Mouse (Mus musculus) CH12.LX (cell line): ENCODE results near the gene Pml. TPM values are rescaled to one million over a fixed set of nuclear protein-coding genes. Genes with fewer than 3 reads are reported as not detected.

ENCODE experiments used
- DNase-seq: peaks from one replicate; pipeline ENCODE4 v3.0.0-alpha.2; 2013; ENCODE audit errors: extremely low read depth
- H3K27ac ChIP-seq: 2 replicates; pipeline ENCODE4 v1.5.1; 2012; ENCODE audit warnings: low read depth, mild to moderate bottlenecking, control low read depth, moderate library complexity; ENCODE audit not compliant: insufficient read depth
- H3K27me3 ChIP-seq: replicated peaks from 2 replicates; pipeline ENCODE3; 2012; ENCODE audit warnings: inconsistent platforms
- H3K36me3 ChIP-seq, 2 experiments: replicated peaks in 1 of 2; 2 replicates each; pipeline versions ENCODE3 to v1.6.1; 2012; ENCODE audit warnings: inconsistent platforms in 1 of 2, low read length in 1 of 2, mild to moderate bottlenecking in 1 of 2, mixed read lengths in 1 of 2, moderate library complexity in 1 of 2; ENCODE audit not compliant: control insufficient read depth in 1 of 2, insufficient read depth in 1 of 2
- H3K4me1 ChIP-seq, 2 experiments: 2 replicates each; pipeline ENCODE4 v1.6.1; 2012; ENCODE audit warnings: inconsistent platforms in 1 of 2, moderate library complexity in 1 of 2; ENCODE audit not compliant: insufficient read depth in 2 of 2, control insufficient read depth in 1 of 2
- H3K4me2 ChIP-seq: 2 replicates; pipeline ENCODE4 v1.6.1; 2012; ENCODE audit warnings: low read depth, mild to moderate bottlenecking, control low read depth; ENCODE audit not compliant: poor library complexity, insufficient read depth, severe bottlenecking
- H3K4me3 ChIP-seq, 3 experiments: fragments of 150-350 bp in 1 of 3; sonication (generic) in 1 of 3; replicated peaks in 1 of 3; 2 replicates each; pipeline versions ENCODE3 to v1.5.1; 2011 to 2012; ENCODE audit warnings: low read depth in 2 of 3, low read length in 2 of 3, mild to moderate bottlenecking in 2 of 3, moderate library complexity in 2 of 3, control low read depth in 1 of 3, improper control_type of control experiment in 1 of 3, inconsistent platforms in 1 of 3, mixed read lengths in 1 of 3; ENCODE audit not compliant: poor library complexity in 1 of 3
- H3K79me2 ChIP-seq: replicated peaks from 2 replicates; pipeline ENCODE4 v1.6.1; 2012; ENCODE audit warnings: mild to moderate bottlenecking, moderate library complexity; ENCODE audit not compliant: control insufficient read depth, poor library complexity, insufficient read depth, severe bottlenecking; ENCODE audit errors: extremely low read depth
- H3K9ac ChIP-seq: 2 replicates; pipeline ENCODE4 v1.6.1; 2012; ENCODE audit warnings: low read depth, mild to moderate bottlenecking, control low read depth, moderate library complexity; ENCODE audit not compliant: insufficient read depth
- H3K9me3 ChIP-seq: replicated peaks from 2 replicates; pipeline ENCODE3; 2012; ENCODE audit warnings: low read length, inconsistent platforms, mixed read lengths
- BHLHE40 ChIP-seq: IDR thresholded peaks from 2 replicates; pipeline ENCODE4 v1.6.1; 2011; ENCODE audit warnings: mild to moderate bottlenecking, low read depth, low read length, improper control_type of control experiment
- CTCF ChIP-seq, 2 experiments: IDR thresholded peaks in 1 of 2; conservative IDR thresholded peaks in 1 of 2; 2 replicates each; pipeline ENCODE4 v1.5.1; 2011 to 2012; ENCODE audit warnings: low read depth in 2 of 2, low read length in 2 of 2, improper control_type of control experiment in 1 of 2, inconsistent platforms in 1 of 2, mild to moderate bottlenecking in 1 of 2, moderate library complexity in 1 of 2
- E2F4 ChIP-seq: IDR thresholded peaks from 2 replicates; pipeline ENCODE4 v1.6.1; 2011; ENCODE audit warnings: low read depth, low read length, improper control_type of control experiment; ENCODE audit not compliant: insufficient replicate concordance
- ELF1 ChIP-seq: IDR thresholded peaks from 2 replicates; pipeline ENCODE4 v1.6.1; 2014; ENCODE audit warnings: low read depth, mild to moderate bottlenecking, inconsistent platforms, low read length, improper control_type of control experiment
- KAT2A ChIP-seq: IDR thresholded peaks from 2 replicates; pipeline ENCODE4 v1.6.1; 2012; ENCODE audit warnings: low read length, improper control_type of control experiment, inconsistent platforms; ENCODE audit not compliant: insufficient replicate concordance
- MEF2A ChIP-seq: IDR thresholded peaks from 2 replicates; pipeline ENCODE4 v1.6.1; 2014; ENCODE audit warnings: low read depth, mild to moderate bottlenecking, inconsistent platforms, low read length, improper control_type of control experiment, borderline replicate concordance
- NELFE ChIP-seq: IDR thresholded peaks from 2 replicates; pipeline ENCODE4 v1.6.1; 2011; ENCODE audit warnings: low read depth, low read length, improper control_type of control experiment
- RAD21 ChIP-seq: IDR thresholded peaks from 2 replicates; pipeline ENCODE4 v1.6.1; 2011; ENCODE audit warnings: low read depth, mild to moderate bottlenecking, low read length, improper control_type of control experiment, moderate library complexity
- SMC3 ChIP-seq: IDR thresholded peaks from 2 replicates; pipeline ENCODE4 v1.6.1; 2011; ENCODE audit warnings: low read depth, low read length, improper control_type of control experiment
- TBP ChIP-seq: conservative IDR thresholded peaks from 2 replicates; pipeline ENCODE4 v1.6.1; 2011; ENCODE audit warnings: low read depth, low read length, improper control_type of control experiment
- TCF12 ChIP-seq: IDR thresholded peaks from 2 replicates; pipeline ENCODE4 v1.6.1; 2014; ENCODE audit warnings: low read depth, mild to moderate bottlenecking, inconsistent platforms, low read length, improper control_type of control experiment
- USF1 ChIP-seq: IDR thresholded peaks from 2 replicates; pipeline ENCODE4 v1.6.1; 2014; ENCODE audit warnings: low read depth, mild to moderate bottlenecking, inconsistent platforms, low read length, improper control_type of control experiment
- ZC3H11A ChIP-seq: IDR thresholded peaks from 2 replicates; pipeline ENCODE4 v1.6.1; 2012; ENCODE audit warnings: low read depth, mild to moderate bottlenecking, inconsistent platforms, low read length, improper control_type of control experiment
- dilution Hi-C: fragments of 300-500 bp; cut with MboI; formaldehyde crosslinking; loops from 2 replicates; pipeline ENCODE4 v1.14.3; 2020; ENCODE audit warnings: low sequenced_read_pairs; ENCODE audit not compliant: extremely low pct_unique_long_range_greater_than_20kb, extremely low pct_ligation_motif_present
- in situ Hi-C: fragments of 300-500 bp; cut with MboI; formaldehyde crosslinking; loops from 3 replicates; pipeline ENCODE4 v1.14.3; 2019; ENCODE audit warnings: low sequenced_read_pairs, low pct_ligation_motif_present, low pct_unique_long_range_greater_than_20kb, mixed read lengths
- polyA plus RNA-seq: library from polyadenylated mRNA; unstranded; fragments of >175 nt; gene quantifications from 2 replicates; pipeline ENCODE4 v1.2.1, GENCODE M21; 2012; ENCODE audit warnings: low read depth; ENCODE audit not compliant: insufficient read length
- total RNA-seq, 2 experiments: library from RNA; depleted of rRNA; stranded (reverse); fragments of 300-350 nt in 1 of 2; fragments of >200 nt in 1 of 2; gene quantifications; 2 replicates each; pipeline ENCODE4 v1.2.3; 2012 to 2014

The Pml gene
- total and polyA plus RNA-seq, 3 experiments = 8.3 to 56.9 (median 21.2) TPM

DNA sequence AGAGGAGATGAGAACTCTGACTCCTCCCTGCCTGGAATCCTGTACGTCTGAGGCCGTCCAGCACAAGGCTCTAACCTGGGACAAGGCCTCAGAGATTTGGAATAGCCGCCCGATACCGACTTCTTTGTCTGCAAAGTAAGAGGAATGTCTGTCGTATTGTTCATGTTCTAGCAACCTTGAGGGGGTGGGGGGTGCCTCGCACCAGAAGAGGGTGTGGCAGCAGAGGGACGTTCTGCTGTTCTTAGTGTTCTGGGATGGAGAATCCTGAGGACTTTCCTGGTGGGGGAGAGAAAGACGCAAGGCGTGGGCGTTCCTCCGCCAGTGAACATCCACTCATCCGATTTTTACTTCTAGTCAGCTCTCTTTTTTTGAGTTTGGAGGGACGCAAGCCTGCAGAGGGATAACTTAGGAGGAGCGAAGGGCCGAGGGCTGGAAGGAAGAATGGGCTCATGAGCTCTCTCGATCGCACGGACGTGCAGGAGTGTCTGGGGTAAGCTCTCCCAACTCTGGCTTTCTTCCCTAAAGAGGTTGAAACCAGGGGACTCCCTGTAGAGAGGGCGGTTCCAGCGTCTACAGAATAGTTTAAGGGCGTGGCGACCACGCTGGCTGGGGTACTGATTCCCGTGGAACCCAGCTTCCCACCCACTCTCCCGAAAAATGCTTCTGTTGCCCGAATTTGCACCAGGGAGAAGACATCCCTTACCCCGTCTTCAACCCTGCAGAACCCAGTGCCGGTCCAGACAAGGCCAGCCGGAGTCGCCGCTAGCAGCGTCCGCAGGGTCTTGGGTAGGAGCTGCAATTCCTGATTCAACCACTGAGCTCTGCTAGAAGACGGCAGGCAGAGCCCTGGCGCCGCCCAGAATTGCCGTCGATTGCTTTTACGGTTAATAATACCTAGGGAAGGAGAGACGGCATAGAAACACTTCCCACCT is 45.8 kb downstream of the Pml start, which contains the start of the genes Islr and Islr2:
Gene Islr, minus strand, starts transcription at position 791 of the 932 bp plus-strand sequence.
Gene Islr2, minus strand, starts transcription at position 804 of the 932 bp plus-strand sequence.
- in situ Hi-C loops = no loop called here

DNA sequence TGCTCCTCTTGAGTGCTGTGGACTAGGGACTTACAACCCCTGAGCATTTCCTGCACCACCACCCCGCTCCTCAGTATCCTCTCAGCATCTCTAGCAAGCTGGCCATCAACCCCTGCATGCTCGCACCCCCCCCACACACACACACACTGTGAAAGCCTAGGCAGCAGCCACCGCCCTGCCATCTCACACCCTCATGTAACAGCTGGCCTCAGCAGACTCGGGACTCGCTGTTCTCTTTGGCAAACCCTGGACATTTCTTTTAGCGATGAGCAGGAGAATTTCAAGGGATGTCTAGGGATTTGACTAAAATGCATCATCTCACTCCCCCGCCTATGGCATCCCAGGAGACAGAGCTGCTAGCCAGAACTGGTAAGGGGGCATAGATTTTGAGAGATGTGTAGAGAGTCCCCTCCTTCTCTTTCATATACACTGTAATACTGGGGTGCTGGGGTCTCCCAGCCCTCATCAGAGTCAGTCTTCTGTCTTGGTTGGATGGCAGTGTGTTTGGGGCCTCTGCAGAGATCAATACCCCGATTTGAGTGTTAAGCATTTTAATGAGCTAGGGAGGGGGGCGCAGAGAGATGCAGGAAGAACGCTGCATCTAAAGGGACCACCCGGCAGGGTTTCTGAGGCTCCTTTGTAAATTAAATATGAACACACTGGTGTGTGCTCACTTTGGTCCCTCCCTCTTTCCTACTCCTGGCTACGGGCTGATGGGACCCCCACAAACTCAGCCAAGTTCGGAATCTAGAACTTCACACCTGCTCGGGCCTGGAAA is 46.7 kb downstream of the Pml start:
- peaks cover 2 to 4% of the 10 kb centered on the region in 2 experiments; a peak in 3 of 4 replicates for H3K4me1 ChIP-seq
- H3K4me2 ChIP-seq = no peak overlapping the region
- H3K79me2 ChIP-seq = no peaks in the 10 kb centered on the region
- no peak for DNase-seq
- no peak overlapping the region for H3K9ac ChIP-seq
- no peak overlapping the region for H3K4me3 ChIP-seq
- in situ Hi-C loops = no loop called here
- no peak overlapping the region for H3K27ac ChIP-seq
- H3K36me3 ChIP-seq = no peaks in the 10 kb centered on the region
- H3K9me3 ChIP-seq = peaks cover 13% of the 10 kb centered on the region
- H3K27me3 ChIP-seq = peaks cover 25% of the 10 kb centered on the region
- dilution Hi-C loops = no loop called here
- no peak for TF ChIP-seq KAT2A
- no peak for TF ChIP-seq USF1
- TF ChIP-seq MEF2A = no peak
- TF ChIP-seq SMC3 = no peak
- no peak for TF ChIP-seq E2F4
- TF ChIP-seq TBP = no peak
- TF ChIP-seq NELFE = no peak
- no peak for TF ChIP-seq BHLHE40
- no peak for TF ChIP-seq ZC3H11A

More for the DNA sequence above, 45.8 kb downstream of the Pml start, which contains the start of the genes Islr and Islr2:
- Histone ChIP-seq H3K4me3 (peak within 1 kb of the TSS; percentile 41 to 66 (median 51)), H3K4me1 (peaks cover 2 to 9% of the 10 kb centered on the region in 2 experiments; a peak in 3 of 4 replicates), H3K27me3 (peaks cover 25% of the 10 kb centered on the region), H3K36me3 (no peaks in the 10 kb centered on the region), H3K4me2 (peak within 1 kb of the TSS; percentile 23), H3K79me2 (no peaks in the 10 kb centered on the region), H3K9me3 (peaks cover 4% of the 10 kb centered on the region), H3K27ac (no peak within 1 kb of the TSS), H3K9ac (peak within 1 kb of the TSS; percentile 40)
- TF ChIP-seq TCF12 (no peak), RAD21 (peak; percentile 31; the same call in 1 of the 2 replicates), BHLHE40 (no peak), ELF1 (0 out of 2 replicates have a peak, but pooled peaks have one; percentile 9), CTCF (conservative IDR thresholded peaks at IDR 0.05 in 1 of 2, IDR thresholded peaks at IDR 0.05 in 1 of 2; ENCODE audit: low read depth in 2 of 2, low read length in 2 of 2) (peak in 1 of 2 experiments; percentile 61; a peak in 2 of 4 replicates), SMC3 (peak; percentile 19; the same call in 1 of the 2 replicates)
- DNase-seq = peak; percentile 64
- dilution Hi-C loops = no loop called here
